Mouse (Mus musculus) neural tube, embryonic 15.5 days (tissue): Measurements from ENCODE around the gene Fam20b. TPM values are rescaled to one million over a fixed set of nuclear protein-coding genes. Genes with fewer than 3 reads are reported as not detected.

Experiments used
- polyA plus RNA-seq: library from polyadenylated mRNA; unstranded; fragments of >200 nt; fragmentation: Nextera tagmentation; extraction: Ambion mirVana; gene quantifications from 2 replicates; pipeline ENCODE4 v1.2.1, GENCODE M21; 2015

The Fam20b gene
- polyA plus RNA-seq, 1 experiment from 2014 or later: 27.4 TPM

Other genes with a start within 250 kb of the Fam20b start
- 9.8 and 16.6 TPM in 2 replicates for gene Soat1, start 244.8 kb downstream of the Fam20b start, polyA plus RNA-seq
- 0.40 and 0.45 TPM in 2 replicates for gene Gm10031, start 195.1 kb downstream of the Fam20b start, polyA plus RNA-seq
- gene Abl2, start 160.3 kb downstream of the Fam20b start, polyA plus RNA-seq: 5.3 and 5.4 TPM in 2 replicates
- gene Tor3a, start 44.7 kb downstream of the Fam20b start, polyA plus RNA-seq: 3.2 and 5.6 TPM in 2 replicates
- 3.2 and 3.8 TPM in 2 replicates for gene Angptl1, start 119.5 kb upstream of the Fam20b start, polyA plus RNA-seq
- 77.6 and 88.0 TPM in 2 replicates for gene Ralgps2, start 220.5 kb upstream of the Fam20b start, polyA plus RNA-seq